Mouse (Mus musculus) ES-E14 (cell line): ENCODE results near the gene Gstm6. TPM values are rescaled to one million over a fixed set of nuclear protein-coding genes. Genes with fewer than 3 reads are reported as not detected.
"Not testable (repeated sequence)": the region's sequence is repeated elsewhere in the genome, so short reads cannot be mapped to it uniquely, and the experiment has no call there.

ENCODE experiments used
- DNase-seq: peaks from one replicate; pipeline ENCODE4 v3.0.0-alpha.2; 2013; ENCODE audit warnings: low read depth, low spot score
- H3K27ac ChIP-seq: 2 replicates; pipeline ENCODE4 v1.5.1; 2012; ENCODE audit warnings: low read depth, mild to moderate bottlenecking, low read length, moderate library complexity, mixed read lengths; ENCODE audit not compliant: poor library complexity, insufficient read depth, severe bottlenecking
- H3K36me3 ChIP-seq: 2 replicates; pipeline ENCODE4 v1.6.1; 2012; ENCODE audit warnings: mild to moderate bottlenecking, low read length, moderate library complexity, mixed read lengths; ENCODE audit not compliant: control insufficient read depth, poor library complexity, insufficient read depth, severe bottlenecking
- H3K4me1 ChIP-seq, 2 experiments: fragments of 150-350 bp in 1 of 2; sonication (generic) in 1 of 2; 2 replicates each; pipeline ENCODE4 v1.6.1; 2012; ENCODE audit warnings: low read length in 2 of 2, mild to moderate bottlenecking in 1 of 2, mixed read lengths in 1 of 2; ENCODE audit not compliant: control insufficient read depth in 2 of 2, insufficient read depth in 2 of 2, poor library complexity in 1 of 2
- H3K4me3 ChIP-seq, 2 experiments: fragments of 150-350 bp in 1 of 2; sonication (generic) in 1 of 2; 2 replicates each; pipeline ENCODE4 v1.5.1; 2012; ENCODE audit warnings: low read length in 2 of 2, low read depth in 1 of 2, mild to moderate bottlenecking in 1 of 2, mixed read lengths in 1 of 2; ENCODE audit not compliant: insufficient read depth in 1 of 2, poor library complexity in 1 of 2, severe bottlenecking in 1 of 2
- H3K9ac ChIP-seq: 2 replicates; pipeline ENCODE4 v1.6.1; 2012; ENCODE audit warnings: low read depth, mild to moderate bottlenecking, low read length, mixed read lengths; ENCODE audit not compliant: poor library complexity, insufficient read depth, severe bottlenecking
- H3K9me3 ChIP-seq: fragments of 150-350 bp; sonication (generic); 2 replicates; pipeline ENCODE4 v1.6.1; 2012; ENCODE audit warnings: low read depth, mild to moderate bottlenecking, low read length; ENCODE audit not compliant: control insufficient read depth, insufficient read depth
- CHD2 ChIP-seq: IDR thresholded peaks from 2 replicates; pipeline ENCODE4 v1.6.1; 2014; ENCODE audit warnings: mild to moderate bottlenecking, low read depth, low read length, inconsistent platforms
- HCFC1 ChIP-seq: IDR thresholded peaks from 2 replicates; pipeline ENCODE4 v1.6.1; 2012; ENCODE audit warnings: low read length, inconsistent platforms, borderline replicate concordance; ENCODE audit not compliant: insufficient read depth
- MAFK ChIP-seq: IDR thresholded peaks from 2 replicates; pipeline ENCODE4 v1.6.1; 2014; ENCODE audit warnings: mild to moderate bottlenecking, low read depth, low read length, inconsistent platforms; ENCODE audit not compliant: insufficient read depth
- ZC3H11A ChIP-seq: IDR thresholded peaks from 2 replicates; pipeline ENCODE4 v1.6.1; 2012; ENCODE audit warnings: low read depth, mild to moderate bottlenecking, inconsistent platforms, low read length, borderline replicate concordance
- ZNF384 ChIP-seq: IDR thresholded peaks from 2 replicates; pipeline ENCODE4 v1.6.1; 2012; ENCODE audit warnings: low read depth, low read length, inconsistent platforms
- in situ Hi-C, 2 experiments: fragments of 600-800 bp; cut with MboI; formaldehyde crosslinking; loops; one replicate each; pipeline ENCODE4 v1.15.1; 2025; ENCODE audit warnings: low sequenced_read_pairs in 2 of 2, inconsistent platforms in 1 of 2; ENCODE audit not compliant: unreplicated experiment in 2 of 2
- total RNA-seq: library from RNA; depleted of rRNA; stranded (reverse); fragments of 300-350 nt; gene quantifications from 2 replicates; pipeline ENCODE4 v1.2.3, GENCODE M21; 2012

Gstm6 gene
- total RNA-seq, 1 experiment = 0.98 TPM

GRCm38 (mm10) chr3:107972070-107972469 is 28.5 kb upstream of the Gstm6 start:
- in situ Hi-C loops = no loop called here
- Histone ChIP-seq H3K9ac (no peak overlapping the region), H3K9me3 (no peaks in the 10 kb centered on the region), H3K27ac (no peak overlapping the region), H3K36me3 (no peaks in the 10 kb centered on the region), H3K4me1 (peaks cover 0 to 9% of the 10 kb centered on the region in 2 experiments; a peak in 2 of 4 replicates), H3K4me3 (no peak overlapping the region)
- DNase-seq = no peak
- no peak for TF ChIP-seq ZC3H11A
- TF ChIP-seq CHD2 = no peak
- TF ChIP-seq ZNF384 = no peak
- TF ChIP-seq HCFC1 = no peak
- no peak for TF ChIP-seq MAFK

GRCm38 (mm10) chr3:107971101-107971500 is 27.6 kb upstream of the Gstm6 start:
- H3K4me1 ChIP-seq = peaks cover 0 to 11% of the 10 kb centered on the region in 2 experiments; a peak in 2 of 4 replicates
- DNase-seq, H3K27ac ChIP-seq, H3K36me3 ChIP-seq, H3K9me3 ChIP-seq, in situ Hi-C loops, H3K9ac ChIP-seq, H3K4me3 ChIP-seq: not testable (repeated sequence)

- TF ChIP-seq HCFC1 (no peak), ZNF384 (no peak), MAFK (no peak), CHD2 (no peak), ZC3H11A (no peak)
- no peaks in the 10 kb centered on the region for H3K36me3 ChIP-seq
- H3K27ac ChIP-seq = no peak within 1 kb of the TSS
- no peak within 1 kb of the TSS for H3K9ac ChIP-seq
- H3K4me1 ChIP-seq = peaks cover 9 to 29% of the 10 kb centered on the region in 2 experiments
- H3K9me3 ChIP-seq = no peaks in the 10 kb centered on the region
- no peak within 1 kb of the TSS for H3K4me3 ChIP-seq
- in situ Hi-C loops = no loop called here
- DNase-seq = no peak
Measured at GRCm38 (mm10) chr3:107968724-107969395, 25.3 kb upstream of the Gstm6 start, which contains the start of gene Gstm3. Gene Gstm3, minus strand, starts transcription at chr3:107969283.

- peaks cover 9 to 32% of the 10 kb centered on the region in 2 experiments for H3K4me1 ChIP-seq
- TF ChIP-seq HCFC1 (no peak), CHD2 (no peak), ZNF384 (no peak), MAFK (no peak), ZC3H11A (no peak)
- no peak overlapping the region for H3K27ac ChIP-seq
- DNase-seq = no peak
- in situ Hi-C loops = no loop called here
- no peaks in the 10 kb centered on the region for H3K36me3 ChIP-seq
- no peaks in the 10 kb centered on the region for H3K9me3 ChIP-seq
- no peak overlapping the region for H3K9ac ChIP-seq
- no peak overlapping the region for H3K4me3 ChIP-seq
Measured at GRCm38 (mm10) chr3:107966631-107967030, 23.1 kb upstream of the Gstm6 start.

- Histone ChIP-seq H3K36me3 (no peaks in the 10 kb centered on the region), H3K9me3 (no peaks in the 10 kb centered on the region), H3K9ac (no peak overlapping the region), H3K27ac (no peak overlapping the region), H3K4me1 (peaks cover 9 to 32% of the 10 kb centered on the region in 2 experiments), H3K4me3 (no peak overlapping the region)
- in situ Hi-C loops = no loop called here
- DNase-seq = no peak
- no peak for TF ChIP-seq ZC3H11A
- TF ChIP-seq CHD2 = no peak
- no peak for TF ChIP-seq MAFK
- no peak for TF ChIP-seq ZNF384
- no peak for TF ChIP-seq HCFC1
Measured at GRCm38 (mm10) chr3:107965592-107965991, 22.0 kb upstream of the Gstm6 start.
